Mouse (Mus musculus) olfactory bulb, adult 2 months (tissue): Measurements from ENCODE around the gene Sh3pxd2a.

Experiments
- CTCF ChIP-seq: fragments of 200-500 bp; IDR thresholded peaks from 2 replicates; pipeline ENCODE4 v1.5.1; 2012; ENCODE audit warnings: low read depth, mild to moderate bottlenecking, low read length, moderate library complexity; ENCODE audit not compliant: insufficient read depth
- POLR2A ChIP-seq: fragments of 200-500 bp; IDR thresholded peaks from 2 replicates; pipeline ENCODE4 v1.6.1; 2012; ENCODE audit warnings: mild to moderate bottlenecking, low read depth, low read length, moderate library complexity; ENCODE audit not compliant: insufficient read depth

DNA sequence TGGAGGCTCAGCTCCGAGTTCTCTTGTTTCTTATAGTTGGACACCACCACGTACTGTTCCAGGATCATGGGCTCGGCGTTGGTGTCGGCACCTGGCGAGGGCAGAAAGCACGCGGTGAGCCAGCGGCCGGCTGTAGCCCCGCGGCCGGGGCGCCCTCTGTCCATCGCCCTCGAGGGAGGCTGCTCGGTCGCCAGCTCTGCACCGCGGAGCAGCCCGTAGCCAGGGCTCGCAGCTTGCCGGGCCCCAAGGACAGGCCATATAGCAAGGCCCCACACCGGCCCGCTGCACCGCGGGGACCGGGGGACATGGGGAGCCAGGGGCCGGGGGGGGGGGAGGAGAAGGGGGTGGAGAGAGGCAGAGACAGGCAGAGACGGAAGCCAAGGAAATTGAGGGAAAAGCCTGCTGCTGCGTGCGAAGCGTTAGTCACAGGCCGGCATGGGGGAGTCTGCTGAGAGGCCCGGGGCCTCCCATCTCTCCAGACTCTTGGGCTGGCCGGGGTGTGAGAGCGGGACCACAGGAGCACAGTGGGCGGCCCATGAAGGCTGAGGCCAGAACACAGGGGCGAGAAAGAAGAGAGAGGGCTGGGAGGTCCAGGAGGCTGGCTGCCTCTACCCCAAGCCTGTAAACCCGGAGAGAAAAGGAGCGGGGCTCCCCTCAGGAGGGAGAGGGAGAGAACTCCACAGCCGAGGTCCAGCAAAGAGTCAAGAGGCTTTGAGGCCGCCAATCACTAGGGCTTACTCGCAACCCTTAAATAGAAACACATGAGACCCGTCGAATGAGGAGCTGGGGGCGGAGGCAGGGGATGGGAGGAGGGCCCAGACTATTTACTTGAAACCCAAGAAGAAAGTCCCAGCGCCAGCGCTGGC, 149.9 kb downstream of the Sh3pxd2a start:
- no peak for TF ChIP-seq CTCF
- 0 out of 2 replicates have a peak, but pooled peaks have one; percentile 25 for TF ChIP-seq POLR2A
